Mouse (Mus musculus) left cerebral cortex, adult 11 months (tissue): ENCODE data around the gene Cxcl16.
"Not testable (repeated sequence)": the region's sequence is repeated elsewhere in the genome, so short reads cannot be mapped to it uniquely, and the experiment has no call there.

Source experiments
- DNase-seq: peaks from one replicate; pipeline ENCODE4 v3.0.0; 2022; ENCODE audit warnings: low spot score

Cxcl16 gene

DNA sequence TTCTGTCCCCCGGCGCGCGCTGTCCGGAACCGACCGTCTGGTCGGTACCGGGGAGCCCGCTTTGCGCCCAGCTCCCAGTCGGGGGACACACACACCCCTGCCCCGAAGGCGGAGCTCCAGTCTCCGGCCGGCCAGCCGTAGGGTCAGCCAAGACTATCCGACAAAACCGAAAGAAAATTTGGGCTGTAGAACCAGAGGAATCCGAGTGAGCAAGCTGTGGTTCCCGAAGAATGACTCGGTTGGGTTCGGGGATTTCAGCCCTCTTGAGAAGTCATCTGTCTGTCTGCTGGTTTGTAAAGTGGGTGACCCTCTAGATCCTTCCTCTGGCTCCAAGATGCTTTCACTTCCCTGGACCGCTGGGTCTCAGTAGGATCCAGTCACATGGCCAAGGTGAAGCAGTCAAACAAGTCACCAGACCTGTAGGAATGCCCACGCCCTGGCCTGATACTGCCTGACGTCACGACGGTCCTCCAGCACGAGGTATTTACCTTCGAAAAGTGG lies at the start of gene Cxcl16:
Cxcl16 (minus strand) TSS at position 384 of the 501 bp plus-strand sequence.
- no peak for DNase-seq

DNA sequence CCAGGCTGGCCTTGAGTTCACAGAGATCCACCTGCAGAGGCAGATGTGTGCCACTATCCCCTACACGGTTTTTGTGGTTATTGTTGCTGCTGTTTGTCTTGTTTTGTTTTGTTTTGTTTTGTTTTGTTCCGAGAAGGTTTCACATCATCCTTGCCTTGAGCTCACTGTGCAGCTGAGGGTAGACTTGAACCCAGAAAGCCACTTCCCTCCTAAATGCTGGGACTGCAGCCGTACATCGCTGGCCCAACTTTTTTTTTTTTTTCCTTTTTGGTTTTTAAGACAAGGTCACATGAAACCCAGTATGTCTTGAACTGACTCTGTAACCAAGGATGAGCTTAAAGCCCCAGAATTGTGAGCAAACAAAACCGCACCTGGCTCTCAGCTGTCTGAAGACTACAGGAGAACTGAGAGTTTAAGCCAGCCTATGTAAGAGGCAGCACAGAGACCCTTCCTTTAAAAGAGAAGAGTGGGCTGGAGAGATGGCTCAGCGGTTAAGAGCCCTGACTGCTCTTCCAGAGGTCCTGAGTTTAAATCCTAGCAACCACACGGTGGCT lies 47.3 kb upstream of the Cxcl16 start:
- no peak for DNase-seq

DNA sequence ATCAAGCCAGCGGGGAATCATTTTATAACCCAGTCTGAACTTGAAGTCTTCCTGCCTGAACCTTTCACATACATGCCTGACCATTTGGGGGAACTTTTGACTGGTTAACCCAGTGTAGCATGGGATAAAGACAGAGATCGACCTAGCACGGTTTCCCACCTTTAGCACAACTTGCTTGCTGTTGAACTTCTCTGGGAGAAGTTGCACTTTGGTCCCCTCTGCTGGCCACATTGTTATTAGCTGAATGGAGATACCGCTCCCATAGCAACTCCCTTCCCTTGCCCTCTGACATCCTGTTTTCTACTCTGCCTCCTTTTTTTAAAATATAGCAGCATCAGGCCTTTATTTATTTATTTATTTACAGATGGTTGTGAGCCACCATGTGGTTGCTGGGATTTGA lies 46.6 kb upstream of the Cxcl16 start:
- no peak for DNase-seq

DNA sequence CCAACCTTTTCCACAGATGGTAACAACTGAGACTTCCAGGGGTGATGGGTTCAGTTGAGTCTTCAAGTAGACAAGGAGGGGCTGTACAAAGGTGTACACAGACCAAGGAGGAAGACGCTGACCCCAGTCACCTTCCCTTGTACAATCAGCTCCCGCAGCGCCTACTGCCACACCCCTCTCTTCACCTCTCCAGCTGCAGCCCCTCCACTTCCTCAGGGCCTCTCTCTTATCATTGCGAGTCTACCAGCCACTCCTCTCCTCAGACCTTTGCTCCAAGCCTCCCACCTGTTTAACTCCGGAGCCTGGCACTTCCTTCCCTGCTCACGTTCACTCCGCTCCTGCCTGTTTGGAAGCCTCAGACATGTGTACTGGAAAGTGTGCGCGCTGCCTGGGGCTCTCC lies 45.2 kb upstream of the Cxcl16 start, which contains the start of gene Tm4sf5:
Tm4sf5 (plus strand) TSS at position 275 of the 400 bp plus-strand sequence.
- no peak for DNase-seq

DNA sequence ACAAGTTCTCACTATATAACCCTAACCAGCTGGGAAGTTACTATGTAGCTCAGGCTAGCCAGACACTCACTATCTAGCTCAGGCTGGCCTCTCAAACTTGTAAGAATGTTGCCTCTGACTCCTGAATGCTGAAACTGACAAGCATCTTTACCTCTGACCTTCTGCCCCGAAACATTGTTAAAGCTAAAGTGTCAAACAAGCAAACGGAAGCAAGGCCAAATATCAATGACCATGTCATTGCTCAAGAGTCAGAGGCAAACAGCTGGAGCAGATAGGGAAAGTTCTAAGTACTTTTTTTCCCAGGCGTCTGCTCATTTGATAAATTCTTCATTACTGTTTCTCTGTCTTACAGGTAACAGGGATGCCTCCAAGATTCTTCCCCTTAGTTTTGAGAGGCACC lies 42.2 kb upstream of the Cxcl16 start:
- DNase-seq = no peak

DNA sequence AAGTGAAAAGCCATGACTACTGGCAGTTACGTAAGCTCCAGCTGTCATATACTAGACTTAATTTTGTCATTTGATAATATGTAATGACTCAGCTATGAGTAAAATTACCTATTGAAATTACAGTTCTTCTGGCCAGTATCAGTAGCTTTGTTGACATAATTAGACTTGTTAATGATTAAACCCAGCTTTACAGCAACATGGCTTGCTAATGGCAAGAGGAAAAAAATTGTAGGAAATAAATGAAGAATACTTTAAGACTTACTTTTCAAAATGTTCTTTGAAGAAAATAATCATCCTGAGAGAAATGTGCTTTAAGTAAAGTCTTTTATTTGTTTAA lies 40.7 kb upstream of the Cxcl16 start:
- no peak for DNase-seq

DNA sequence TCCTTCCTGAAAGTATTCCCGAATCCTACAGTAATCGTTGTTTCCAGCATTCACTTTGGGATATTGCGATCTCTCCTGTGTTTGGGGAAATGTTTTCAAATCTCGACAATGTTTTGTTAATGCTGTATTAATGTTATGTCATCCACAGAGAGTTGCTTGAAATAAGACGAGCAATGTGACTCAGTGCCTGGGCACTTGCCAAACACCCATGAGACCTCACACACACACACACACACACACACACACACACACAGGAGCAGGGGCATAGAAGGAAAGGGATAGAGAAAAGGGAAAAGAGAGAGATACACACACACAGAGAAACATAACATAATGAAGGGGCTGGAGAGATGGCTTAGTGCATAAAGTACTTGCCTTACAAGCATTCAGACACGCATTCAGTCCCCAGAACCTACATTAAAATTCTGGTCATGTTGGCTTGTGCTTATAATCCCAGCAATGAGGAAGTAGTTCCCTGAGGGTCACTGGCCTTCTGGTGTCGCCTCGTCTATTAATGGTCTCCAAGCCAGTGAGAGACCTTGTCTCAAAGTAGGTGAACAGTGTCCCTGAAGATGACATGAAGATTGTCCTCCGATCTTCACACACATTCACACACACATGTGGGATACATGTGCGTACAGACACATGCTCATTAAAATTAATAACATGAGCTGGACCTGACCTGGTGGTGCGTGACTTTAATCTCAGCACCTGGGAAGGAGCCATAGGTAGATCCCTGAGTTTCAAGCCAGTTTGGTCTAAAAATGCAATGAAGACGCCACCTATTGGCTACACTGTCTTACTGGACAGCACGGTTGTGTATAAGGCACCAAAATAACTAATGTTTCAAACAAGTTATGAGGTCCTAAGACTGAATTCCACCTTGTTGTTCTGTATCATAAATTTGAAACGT lies 40.0 kb upstream of the Cxcl16 start:
- no peak for DNase-seq

DNA sequence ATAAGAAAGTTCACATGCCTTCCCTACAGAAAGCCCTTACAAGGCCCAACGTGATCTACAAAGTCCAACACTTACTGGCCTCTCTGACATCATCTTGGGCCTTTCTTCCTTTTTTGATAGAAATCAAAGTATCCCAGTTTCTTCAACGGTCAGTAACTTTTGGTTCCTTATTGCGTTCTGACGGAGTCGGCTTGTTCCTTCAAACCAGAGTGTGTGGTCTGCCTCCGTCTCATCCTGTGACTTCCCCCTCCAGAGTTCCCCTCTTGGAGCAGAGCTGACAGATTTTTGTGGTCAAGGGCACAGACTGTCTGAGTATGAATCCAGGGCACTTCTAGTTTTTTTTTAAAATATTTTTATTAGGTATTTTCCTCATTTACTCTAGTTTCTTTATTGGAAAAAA lies 29.9 kb upstream of the Cxcl16 start:
- no peak for DNase-seq

DNA sequence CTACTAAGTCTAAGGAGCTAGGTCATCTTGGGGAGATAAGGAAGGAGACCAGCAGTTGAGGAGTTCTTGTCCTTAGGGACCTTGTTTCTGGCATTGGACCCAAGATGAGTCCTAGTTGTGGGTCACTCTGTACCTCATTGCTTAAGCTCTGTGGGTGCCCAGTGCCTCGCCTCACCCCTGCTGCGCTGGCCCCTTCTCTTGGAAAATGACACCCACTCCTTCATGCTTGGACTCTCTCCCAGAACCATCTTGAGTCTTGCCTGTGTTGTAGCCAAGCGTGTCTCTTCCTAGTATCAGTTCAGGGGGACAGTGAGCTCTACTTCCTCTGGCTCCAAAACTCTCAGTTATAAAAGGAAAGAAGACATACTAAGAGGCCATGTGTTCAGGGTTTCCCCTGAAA lies 29.4 kb upstream of the Cxcl16 start:
- no peak for DNase-seq

DNA sequence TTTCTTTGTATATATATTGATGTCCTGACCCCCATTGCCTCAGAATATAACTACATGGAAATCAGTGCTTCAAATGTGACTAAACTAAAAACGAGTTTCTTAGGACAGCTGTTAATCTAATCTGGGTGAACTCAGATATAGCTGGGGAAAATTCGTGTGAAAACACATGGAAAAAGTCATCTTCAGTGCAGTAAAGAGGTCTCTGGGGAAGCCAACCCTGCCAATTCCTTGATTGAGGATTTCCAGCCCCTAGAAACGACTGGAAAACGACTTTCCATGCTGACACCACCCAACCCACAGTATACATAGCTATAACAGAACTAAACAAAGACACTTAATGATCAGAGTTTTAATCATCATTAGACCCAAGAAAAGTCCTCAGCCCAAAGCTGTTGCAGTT lies 28.0 kb upstream of the Cxcl16 start:
- no peak for DNase-seq

DNA sequence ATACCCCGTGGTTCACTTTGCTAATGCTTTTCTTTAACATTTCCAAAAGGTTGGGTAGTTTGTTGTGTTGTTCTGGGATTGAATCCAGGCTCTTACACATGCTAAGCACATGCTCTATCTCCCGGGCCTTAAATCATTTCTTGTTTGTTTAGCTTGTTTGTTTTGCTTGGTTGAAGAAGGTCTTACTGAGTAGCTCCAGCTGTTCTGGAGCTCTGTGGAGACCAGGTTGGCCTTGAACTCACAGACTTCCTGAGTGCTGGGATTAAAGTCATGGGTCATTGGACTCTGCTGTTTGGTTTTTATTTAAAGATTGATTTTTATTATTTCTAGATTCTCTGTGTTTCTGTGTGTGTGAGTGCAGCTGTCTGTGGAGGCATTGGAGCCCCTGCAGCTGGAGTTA lies 25.7 kb upstream of the Cxcl16 start:
- no peak for DNase-seq

DNA sequence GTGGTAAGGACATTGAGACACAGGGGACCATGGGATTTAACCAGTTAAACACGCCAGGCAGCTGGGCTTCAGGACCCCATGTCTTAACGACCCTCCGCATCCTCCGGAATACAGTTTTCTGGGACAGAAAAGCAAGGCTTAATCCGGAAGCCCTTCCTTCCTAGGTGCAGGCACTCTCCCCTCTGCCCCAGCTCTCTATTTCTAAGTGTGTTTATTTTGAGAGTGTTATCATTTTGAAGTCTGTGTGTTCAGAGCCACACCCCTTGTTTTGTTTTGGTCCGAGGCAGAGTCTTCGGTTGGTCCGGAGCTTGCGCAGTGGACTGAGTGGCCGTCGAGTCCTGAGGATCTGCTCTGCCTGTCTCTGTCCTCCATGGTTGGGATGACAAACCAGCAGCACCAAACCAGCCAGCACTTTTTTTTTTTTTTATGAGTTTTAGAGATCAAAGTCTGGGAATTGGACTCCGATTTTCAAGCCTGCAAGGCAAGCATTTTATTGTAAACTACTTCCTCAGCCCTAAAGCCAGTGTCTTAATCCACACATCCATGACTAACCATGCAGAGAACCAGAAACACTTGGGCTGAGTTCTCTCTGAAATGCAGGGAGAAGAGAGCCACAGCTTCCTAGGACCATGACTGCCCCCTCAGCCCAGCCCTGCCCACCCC lies 15.2 kb upstream of the Cxcl16 start:
- no peak for DNase-seq

DNA sequence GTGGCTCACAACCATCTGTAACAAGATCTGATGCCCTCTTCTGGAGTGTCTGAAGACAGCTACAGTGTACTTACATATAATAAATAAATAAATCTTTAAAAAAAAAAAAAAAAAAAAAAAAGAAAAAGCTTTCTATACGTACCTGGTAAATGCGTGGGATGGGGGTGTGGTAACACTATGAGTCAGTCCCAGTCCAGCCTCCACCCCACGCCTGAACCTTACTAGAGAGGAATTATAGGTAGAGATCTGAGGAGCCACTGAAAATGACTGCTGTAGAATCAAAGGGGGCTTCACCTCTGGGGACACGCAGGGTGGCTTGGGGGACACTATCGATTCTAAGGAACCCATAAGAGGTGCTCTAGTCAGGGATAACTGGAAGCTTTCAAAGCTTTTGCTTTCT lies 13.5 kb upstream of the Cxcl16 start:
- not testable (repeated sequence) for DNase-seq

DNA sequence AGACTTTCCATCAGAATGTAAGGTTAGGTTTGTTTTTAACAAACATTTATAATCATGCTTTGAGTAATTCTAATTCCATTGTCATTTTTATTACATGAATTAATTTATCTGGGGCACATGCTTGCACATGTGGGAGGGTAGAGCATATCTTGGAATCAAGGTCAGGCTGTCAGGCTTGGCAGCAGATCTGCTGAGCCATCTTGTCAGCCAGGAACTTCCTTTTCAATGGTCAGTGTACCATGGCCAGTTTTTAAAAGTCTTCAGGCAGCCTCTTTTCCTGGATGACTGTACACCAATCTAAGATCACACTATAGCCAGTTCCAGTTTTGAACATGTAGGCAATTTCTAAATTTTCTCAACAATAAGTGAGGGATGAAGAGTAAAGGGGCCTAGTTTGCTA lies 12.9 kb upstream of the Cxcl16 start:
- DNase-seq = no peak

DNA sequence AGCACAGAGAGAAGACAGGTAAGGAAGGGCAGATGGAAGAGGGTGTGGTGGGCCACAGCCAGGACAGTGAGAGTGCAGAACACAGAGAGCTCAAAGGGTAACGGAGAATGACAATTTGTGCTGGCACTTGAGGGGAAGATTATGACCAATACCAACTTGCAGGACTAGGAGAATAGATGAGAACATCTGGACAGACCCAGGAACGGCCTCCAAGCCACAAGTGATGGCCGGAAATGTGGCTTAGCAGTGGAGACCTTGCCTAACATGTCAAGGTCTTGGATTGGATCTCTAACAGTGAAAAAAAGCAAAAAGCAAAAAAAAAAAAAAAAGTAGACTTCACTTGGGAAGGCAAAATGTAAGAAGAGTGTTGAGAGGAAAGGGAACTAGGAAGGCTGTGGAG lies 10.0 kb upstream of the Cxcl16 start:
- DNase-seq = no peak

DNA sequence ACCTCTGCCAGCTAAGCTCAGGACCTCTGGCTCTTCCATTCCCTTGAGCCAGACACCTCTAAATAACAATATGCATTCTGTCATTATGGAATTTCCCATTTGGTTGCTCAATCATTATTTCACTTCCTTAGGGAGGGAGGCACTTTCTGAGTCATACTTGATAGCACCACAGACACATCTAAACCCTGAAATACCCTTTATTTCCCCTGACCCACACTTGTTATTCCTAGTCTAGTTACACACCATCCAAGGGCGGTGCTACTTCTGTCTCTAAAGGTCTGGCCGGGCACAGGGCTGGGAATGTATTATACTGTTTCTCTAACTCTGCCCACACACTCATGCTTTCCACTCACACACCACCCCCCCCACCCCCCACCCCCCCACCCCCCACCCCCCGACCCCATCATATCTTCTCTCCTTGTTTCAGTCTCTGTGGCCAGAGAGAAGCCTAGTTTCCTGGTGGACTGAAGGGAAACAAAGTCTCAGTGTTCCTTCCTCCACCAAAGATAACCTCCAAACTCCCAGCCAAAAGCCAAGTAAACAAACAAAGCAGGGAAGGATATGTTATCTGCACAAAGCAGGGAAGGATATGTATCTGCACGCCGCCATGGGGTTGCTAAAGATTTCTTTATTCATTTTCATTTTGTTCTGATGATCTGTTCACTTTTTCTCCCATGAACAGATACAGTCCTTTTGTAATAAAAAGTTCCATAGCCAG lies 8.3 kb upstream of the Cxcl16 start:
- DNase-seq = no peak

DNA sequence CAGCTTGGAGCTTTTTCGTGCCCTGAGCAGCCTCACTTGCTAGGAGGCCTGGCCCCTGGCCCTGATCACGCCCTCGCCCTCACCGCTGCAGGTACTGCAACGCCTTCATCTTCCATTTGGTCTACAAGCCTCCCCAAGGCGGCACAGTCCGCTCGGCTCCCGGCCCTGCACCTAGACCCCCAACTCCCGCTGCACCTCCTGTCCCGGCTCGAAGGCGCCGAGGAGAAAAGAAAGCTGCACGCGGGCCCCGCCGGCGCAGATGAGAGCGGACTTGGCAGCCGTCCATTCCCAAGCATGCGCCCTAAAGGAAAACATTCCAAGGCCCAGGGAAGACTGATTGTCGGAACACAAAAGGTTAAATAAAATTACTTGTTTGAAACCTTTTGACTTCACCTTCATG lies 6.0 kb upstream of the Cxcl16 start:
- DNase-seq = no peak

DNA sequence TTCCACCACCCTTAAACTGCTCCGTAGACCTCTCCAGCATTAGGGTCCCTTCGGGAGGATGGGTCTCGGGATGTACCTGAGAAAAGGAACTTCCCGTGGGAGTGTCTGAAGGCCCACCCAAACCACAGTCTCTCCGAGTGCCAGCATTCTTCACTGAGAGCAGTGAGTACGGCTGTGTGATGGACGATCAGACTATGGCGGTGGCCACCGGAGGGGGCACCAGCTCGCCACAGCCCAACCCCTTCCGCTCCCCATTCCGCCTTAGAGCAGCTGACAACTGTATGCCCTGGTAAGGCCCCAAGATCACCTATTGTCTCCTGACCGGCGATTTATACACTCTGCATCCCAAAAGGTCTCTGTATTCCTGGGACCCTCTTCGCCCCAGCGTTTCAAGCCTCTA lies 5.4 kb upstream of the Cxcl16 start:
- no peak for DNase-seq

DNA sequence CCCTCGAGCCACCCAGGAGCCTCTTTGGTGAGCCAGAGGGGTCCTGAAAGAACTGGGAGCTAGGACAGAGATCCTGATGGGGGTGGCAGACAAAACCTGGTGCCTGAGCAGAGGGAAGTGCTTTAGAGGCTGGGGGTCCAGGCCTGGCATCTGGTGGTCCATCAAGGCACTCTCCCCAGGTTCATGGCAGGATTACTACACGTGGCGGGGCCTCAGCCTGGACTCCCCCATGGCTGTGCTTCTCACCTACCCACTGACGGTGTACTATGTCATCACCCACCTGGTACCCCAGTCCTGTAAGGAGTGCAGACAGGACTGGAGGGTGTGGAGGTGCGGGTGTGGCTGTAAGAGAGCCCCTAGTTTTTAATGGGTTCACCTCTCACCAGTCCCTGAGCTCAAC lies 4.2 kb upstream of the Cxcl16 start:
- no peak for DNase-seq

DNA sequence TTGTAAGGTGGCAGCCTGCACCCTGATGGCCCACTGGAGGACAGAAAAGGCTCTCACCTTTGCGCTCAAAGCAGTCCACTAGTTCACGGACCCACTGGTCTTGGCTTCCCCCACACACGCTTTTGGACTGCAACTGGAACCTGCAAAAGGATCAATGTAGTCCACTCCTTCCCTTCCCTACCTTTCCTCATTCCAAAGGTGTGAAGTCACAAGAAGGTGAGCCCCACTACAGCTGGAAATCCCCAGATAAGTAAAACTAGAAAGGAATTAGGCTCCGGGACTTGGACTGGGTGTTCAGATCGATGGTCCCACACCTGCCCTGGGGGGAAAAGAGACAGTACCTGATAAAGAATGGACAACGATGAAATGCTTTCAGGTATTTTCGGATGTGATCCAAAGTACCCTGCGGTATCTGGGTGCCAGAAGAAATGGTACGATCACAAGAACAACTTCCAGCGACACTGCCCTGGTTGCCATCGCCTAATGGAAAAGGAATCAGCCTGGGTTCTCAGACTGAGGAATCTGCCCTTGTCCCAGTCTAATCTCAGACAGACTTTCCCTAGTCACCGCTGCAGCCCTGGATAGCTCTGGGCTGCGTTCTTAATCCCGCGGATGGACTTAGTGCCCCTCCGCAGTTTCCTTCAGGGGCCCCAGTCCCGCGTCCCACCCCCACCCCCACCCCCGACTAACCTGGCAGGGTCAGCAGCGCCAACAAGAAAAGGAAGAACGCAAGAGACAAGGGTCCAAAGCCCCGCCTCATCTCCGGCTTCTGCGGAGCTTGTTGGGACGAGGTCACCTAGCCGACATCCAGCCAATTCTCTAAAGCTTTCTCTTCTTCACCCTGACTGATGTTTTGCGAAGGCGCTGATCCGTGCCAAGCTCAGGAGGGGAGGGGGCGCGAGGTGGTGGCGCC lies 840 bp downstream of the Cxcl16 start, which contains the start of gene Zmynd15:
Zmynd15 (plus strand) TSS at position 746 of the 913 bp plus-strand sequence.
- no peak for DNase-seq
